Mouse (Mus musculus) megakaryocyte, embryonic 14.5 days (primary cell): ENCODE measurements around the gene Fam169a. TPM values are rescaled to one million over a fixed set of nuclear protein-coding genes. Genes with fewer than 3 reads are reported as not detected.
"Not testable (repeated sequence)": the region's sequence is repeated elsewhere in the genome, so short reads cannot be mapped to it uniquely, and the experiment has no call there.

Source experiments
- H3K27me3 ChIP-seq: replicated peaks from 2 replicates; pipeline ENCODE3; 2012; ENCODE audit warnings: inconsistent platforms
- H3K36me3 ChIP-seq: replicated peaks from 2 replicates; pipeline ENCODE3; 2012; ENCODE audit warnings: low read length, inconsistent platforms, mixed read lengths
- H3K4me1 ChIP-seq: 2 replicates; pipeline ENCODE4 v1.6.1; 2012; ENCODE audit warnings: inconsistent platforms
- H3K4me3 ChIP-seq: replicated peaks from 2 replicates; pipeline ENCODE3; 2012; ENCODE audit warnings: moderate library complexity, mild to moderate bottlenecking, inconsistent platforms
- H3K9me3 ChIP-seq: 2 replicates; pipeline ENCODE4 v1.6.1; 2012; ENCODE audit warnings: inconsistent platforms
- FLI1 ChIP-seq: IDR thresholded peaks from 2 replicates; pipeline ENCODE4 v1.6.1; 2012; ENCODE audit warnings: low read length, inconsistent platforms, mixed read lengths
- GATA1 ChIP-seq: IDR thresholded peaks from 3 replicates; pipeline ENCODE4 v1.6.1; 2012; ENCODE audit warnings: mixed read lengths, low read length, inconsistent platforms, borderline replicate concordance
- polyA plus RNA-seq: library from polyadenylated mRNA; stranded (reverse); fragments of >175 nt; gene quantifications from 2 replicates; pipeline ENCODE4 v1.2.3, GENCODE M21; 2012; ENCODE audit warnings: low replicate concordance; ENCODE audit not compliant: insufficient read depth

Gene Fam169a
- polyA plus RNA-seq, 1 experiment: 0.25 TPM

GRCm38 (mm10) chr13:97059746-97060145 lies 7.3 kb upstream of the Fam169a start:
- Histone ChIP-seq H3K27me3 (peaks cover 2% of the 10 kb centered on the region), H3K9me3 (peaks cover 20% of the 10 kb centered on the region), H3K4me1 (peaks cover 61% of the 10 kb centered on the region), H3K4me3 (no peak overlapping the region), H3K36me3 (peaks cover 9% of the 10 kb centered on the region)
- TF ChIP-seq FLI1: no peak
- no peak for TF ChIP-seq GATA1

- TF ChIP-seq GATA1 (no peak), FLI1 (no peak)
- peaks cover 20% of the 10 kb centered on the region for H3K9me3 ChIP-seq
- H3K4me3 ChIP-seq: no peak overlapping the region
- peaks cover 2% of the 10 kb centered on the region for H3K27me3 ChIP-seq
- H3K4me1 ChIP-seq: peaks cover 67% of the 10 kb centered on the region
- H3K36me3 ChIP-seq: peaks cover 9% of the 10 kb centered on the region
Measured at GRCm38 (mm10) chr13:97060331-97060730, 6.8 kb upstream of the Fam169a start.

- Histone ChIP-seq H3K27me3 (peaks cover 1% of the 10 kb centered on the region), H3K4me1 (peaks cover 65% of the 10 kb centered on the region), H3K9me3 (peaks cover 20% of the 10 kb centered on the region), H3K4me3 (no peak overlapping the region), H3K36me3 (peaks cover 9% of the 10 kb centered on the region)
- TF ChIP-seq FLI1: no peak
- TF ChIP-seq GATA1: no peak
Measured at GRCm38 (mm10) chr13:97062151-97062550, 4.9 kb upstream of the Fam169a start.

- Histone ChIP-seq H3K4me1 (peaks cover 60% of the 10 kb centered on the region), H3K27me3 (peaks cover 5% of the 10 kb centered on the region), H3K9me3 (peaks cover 20% of the 10 kb centered on the region), H3K4me3 (peak overlapping the region; percentile 65), H3K36me3 (peaks cover 9% of the 10 kb centered on the region)
- TF ChIP-seq GATA1 (no peak), FLI1 (no peak)
Measured at GRCm38 (mm10) chr13:97063431-97063830, 3.7 kb upstream of the Fam169a start.

GRCm38 (mm10) chr13:97064413-97064812 lies 2.7 kb upstream of the Fam169a start:
- TF ChIP-seq FLI1 (0 out of 2 replicates have a peak, but pooled peaks have one; percentile 43), GATA1 (no peak)
- peak overlapping the region; percentile 75 for H3K4me3 ChIP-seq
- H3K4me1 ChIP-seq: peaks cover 60% of the 10 kb centered on the region

GRCm38 (mm10) chr13:97064844-97065621 lies 2.1 kb upstream of the Fam169a start:
- not testable (repeated sequence) for H3K4me3 ChIP-seq, H3K36me3 ChIP-seq
- Histone ChIP-seq H3K9me3 (peaks cover 20% of the 10 kb centered on the region), H3K4me1 (peaks cover 55% of the 10 kb centered on the region), H3K27me3 (peaks cover 14% of the 10 kb centered on the region)

More at GRCm38 (mm10) chr13:97064413-97064812, 2.7 kb upstream of the Fam169a start:
- peaks cover 20% of the 10 kb centered on the region for H3K9me3 ChIP-seq
- peaks cover 10% of the 10 kb centered on the region for H3K27me3 ChIP-seq
- H3K36me3 ChIP-seq: peaks cover 9% of the 10 kb centered on the region

GRCm38 (mm10) chr13:97067691-97068090 lies 605 bp downstream of the Fam169a start:
- Histone ChIP-seq H3K9me3 (peaks cover 11% of the 10 kb centered on the region), H3K36me3 (peaks cover 9% of the 10 kb centered on the region), H3K27me3 (peaks cover 33% of the 10 kb centered on the region), H3K4me3 (no peak overlapping the region), H3K4me1 (peaks cover 50% of the 10 kb centered on the region)
- TF ChIP-seq FLI1: no peak
- no peak for TF ChIP-seq GATA1

GRCm38 (mm10) chr13:97068151-97068550 lies 1.1 kb downstream of the Fam169a start:
- no peak overlapping the region for H3K4me3 ChIP-seq
- peaks cover 5% of the 10 kb centered on the region for H3K36me3 ChIP-seq
- H3K27me3 ChIP-seq: peaks cover 37% of the 10 kb centered on the region
- H3K4me1 ChIP-seq: peaks cover 46% of the 10 kb centered on the region
- no peak for TF ChIP-seq GATA1
- no peak for TF ChIP-seq FLI1
- peaks cover 7% of the 10 kb centered on the region for H3K9me3 ChIP-seq

- Histone ChIP-seq H3K9me3 (no peaks in the 10 kb centered on the region; the same call in 1 of the 2 replicates), H3K27me3 (peaks cover 52% of the 10 kb centered on the region), H3K4me3 (peak overlapping the region; percentile 92), H3K36me3 (no peaks in the 10 kb centered on the region), H3K4me1 (peaks cover 22% of the 10 kb centered on the region)
- TF ChIP-seq FLI1 (no peak), GATA1 (no peak; the same call in 2 of the 3 replicates)
Measured at GRCm38 (mm10) chr13:97070931-97071625, 4.0 kb downstream of the Fam169a start.
